Mouse (Mus musculus): Measurements from ENCODE around the gene Snx4.

GRCm38 (mm10) chr16:33338492-33338891 lies 87.2 kb downstream of the Snx4 start:
- TF ChIP-seq CTCF (IDR thresholded peaks at IDR 0.05; ENCODE audit: borderline replicate concordance, extremely low read depth, insufficient read depth, insufficient read length) (no peak), POLR2A (IDR thresholded peaks at IDR 0.05; ENCODE audit: borderline replicate concordance, extremely low read depth, insufficient read depth, insufficient read length, poor library complexity, severe bottlenecking) (no peak)
